In genomic region chr11:95630558-95630957, GRCm38 (mm10) we compare ENCODE assay signal across 26 mouse cellular contexts. TPM values are rescaled to one million over a fixed set of nuclear protein-coding genes. Genes with fewer than 3 reads are reported as not detected.
A peak's percentile ranks its signal among the peaks of the same experiment; 100 is the strongest.
DNase-seq lines count a peak whose midpoint lies in the region; ATAC-seq and TF ChIP-seq lines count a peak whose summit lies in the region.
"Had no signal": no experiment of that assay in that cellular context is flagged by ENCODE, and none has a peak within 500 bp of the region (broad histone marks: within the 10 kb centered on the region; RNA-seq: fewer than 3 reads in every experiment).

No protein-coding gene starts in this region.

- no peak overlapping the region for H3K4me2 ChIP-seq in kidney, embryonic 15.5 days
- no peak overlapping the region for H3K4me2 ChIP-seq in limb, embryonic 15.5 days
- H3K4me2 ChIP-seq in liver, postnatal 0 days (ENCODE audit: low read depth, low read length), result no peak overlapping the region
- H3K4me2 ChIP-seq: heart, embryonic 13.5 days; liver, embryonic 11.5 days; midbrain, embryonic 13.5 days; neural tube, embryonic 13.5 days had no signal

- H3K36me3 ChIP-seq in kidney, embryonic 15.5 days, result no peaks in the 10 kb centered on the region
- no peaks in the 10 kb centered on the region for H3K36me3 ChIP-seq in embryonic facial prominence, embryonic 10.5 days (replicated peaks)
- no peaks in the 10 kb centered on the region for H3K36me3 ChIP-seq in limb, embryonic 10.5 days
- H3K36me3 ChIP-seq in limb, embryonic 15.5 days, result no peaks in the 10 kb centered on the region
- no peaks in the 10 kb centered on the region for H3K36me3 ChIP-seq in liver, postnatal 0 days (replicated peaks; ENCODE audit: insufficient read depth, low read length)
- H3K36me3 ChIP-seq: heart, embryonic 13.5 days; hindbrain, embryonic 10.5 days; midbrain, embryonic 13.5 days; neural tube, embryonic 13.5 days had no signal

- ATAC-seq in kidney, embryonic 15.5 days (replicated peaks; ENCODE audit: low FRiP score), result no peak
- ATAC-seq in limb, embryonic 15.5 days (ENCODE audit: insufficient number of reproducible peaks, low FRiP score, low TSS enrichment, low read depth), result no peak
- ATAC-seq in liver, postnatal 0 days, result no peak
- no peak for ATAC-seq in frontal cortex, adult (ENCODE audit: low TSS enrichment)
- ATAC-seq: CD4-positive, CD25-positive, alpha-beta regulatory T cell, adult 4 months; forebrain, embryonic 14.5 days; hindbrain, embryonic 16.5 days; midbrain, embryonic 13.5 days had no signal

- no peak overlapping the region for H3K4me3 ChIP-seq in kidney, embryonic 15.5 days (replicated peaks)
- no peak overlapping the region for H3K4me3 ChIP-seq in embryonic facial prominence, embryonic 10.5 days
- no peak overlapping the region for H3K4me3 ChIP-seq in limb, embryonic 10.5 days
- no peak overlapping the region for H3K4me3 ChIP-seq in limb, embryonic 15.5 days
- no peak overlapping the region for H3K4me3 ChIP-seq in liver, postnatal 0 days (ENCODE audit: low read depth, low read length)
- H3K4me3 ChIP-seq: heart, embryonic 13.5 days; hindbrain, embryonic 10.5 days; left cerebral cortex, adult 2 months; midbrain, embryonic 13.5 days; neural tube, embryonic 13.5 days had no signal

- 67% methylated on average over 6 of the region's 6 CpGs for WGBS in kidney, embryonic 15.5 days
- 84% methylated on average over 6 of the region's 6 CpGs for WGBS in embryonic facial prominence, embryonic 10.5 days
- WGBS in limb, embryonic 10.5 days, result 85% methylated on average over 6 of the region's 6 CpGs
- 76% methylated on average over 6 of the region's 6 CpGs for WGBS in limb, embryonic 15.5 days
- 74% methylated on average over 6 of the region's 6 CpGs for WGBS in liver, postnatal 0 days (ENCODE audit: insufficient replicate concordance)

- intact Hi-C loops in gastrocnemius, postnatal 14 days (cut with DNase I; ENCODE audit: low total_unique reads), result no loop called here

- DNase-seq in kidney, postnatal 4 days, result no peak
- no peak for DNase-seq in embryonic facial prominence, embryonic 10.5 days (ENCODE audit: low spot score)
- no peak for DNase-seq in limb, embryonic 10.5 days (ENCODE audit: low spot score)
- no peak for DNase-seq in gastrocnemius, postnatal 14 days
- DNase-seq in liver, postnatal 0 days, result no peak
- DNase-seq: adrenal gland, adult 8-10 months; cerebellum, adult 8-10 months; cerebellum, postnatal 36 days; heart, postnatal 10 days; kidney, adult 9 months; kidney, postnatal 14 days; thymus, postnatal 14 days had no signal

- no peak for TF ChIP-seq CTCF in liver, postnatal 0 days (IDR thresholded peaks at IDR 0.05; ENCODE audit: low read depth)

- no peak for TF ChIP-seq EP300 in liver, postnatal 0 days (IDR thresholded peaks at IDR 0.05; ENCODE audit: low read depth)

- no peaks in the 10 kb centered on the region for H3K9me3 ChIP-seq in kidney, embryonic 15.5 days (replicated peaks)
- no peaks in the 10 kb centered on the region for H3K9me3 ChIP-seq in embryonic facial prominence, embryonic 10.5 days
- H3K9me3 ChIP-seq in limb, embryonic 10.5 days (replicated peaks), result no peaks in the 10 kb centered on the region
- no peaks in the 10 kb centered on the region for H3K9me3 ChIP-seq in limb, embryonic 15.5 days
- no peaks in the 10 kb centered on the region for H3K9me3 ChIP-seq in liver, postnatal 0 days (ENCODE audit: low read length)
- H3K9me3 ChIP-seq: heart, embryonic 13.5 days; hindbrain, embryonic 10.5 days; midbrain, embryonic 13.5 days; neural tube, embryonic 13.5 days had no signal

- no peak overlapping the region for H3K9ac ChIP-seq in kidney, embryonic 15.5 days
- H3K9ac ChIP-seq in limb, embryonic 15.5 days, result no peak overlapping the region
- H3K9ac ChIP-seq in liver, postnatal 0 days (replicated peaks), result no peak overlapping the region
- H3K9ac ChIP-seq: heart, embryonic 13.5 days; midbrain, embryonic 13.5 days; neural tube, embryonic 13.5 days had no signal

- 0 out of 2 replicates have a peak, but pooled peaks cover 3% of the 10 kb centered on the region for H3K27me3 ChIP-seq in kidney, embryonic 15.5 days
- H3K27me3 ChIP-seq in embryonic facial prominence, embryonic 10.5 days (replicated peaks; ENCODE audit: low read depth, poor library complexity, severe bottlenecking), result peaks cover 38% of the 10 kb centered on the region
- H3K27me3 ChIP-seq in limb, embryonic 10.5 days (ENCODE audit: low read depth, poor library complexity, severe bottlenecking), result peaks cover 30% of the 10 kb centered on the region
- peaks cover 15% of the 10 kb centered on the region for H3K27me3 ChIP-seq in limb, embryonic 15.5 days
- peaks cover 6% of the 10 kb centered on the region; the same call in 1 of the 2 replicates for H3K27me3 ChIP-seq in liver, postnatal 0 days (ENCODE audit: insufficient read depth, low read length)
- H3K27me3 ChIP-seq: neural tube, embryonic 13.5 days had no signal

- peak overlapping the region; percentile 45 for H3K27ac ChIP-seq in kidney, embryonic 15.5 days
- peak overlapping the region; percentile 78 for H3K27ac ChIP-seq in embryonic facial prominence, embryonic 10.5 days (replicated peaks)
- H3K27ac ChIP-seq in limb, embryonic 10.5 days, result peak overlapping the region; percentile 80
- peak overlapping the region; percentile 63; the same call in 1 of the 2 replicates for H3K27ac ChIP-seq in limb, embryonic 15.5 days
- no peak overlapping the region for H3K27ac ChIP-seq in liver, postnatal 0 days (ENCODE audit: low read depth)
- H3K27ac ChIP-seq: heart, embryonic 13.5 days; left cerebral cortex, adult 2 months; macrophage; midbrain, embryonic 13.5 days; neural tube, embryonic 13.5 days had no signal

- H3K4me1 ChIP-seq in kidney, embryonic 15.5 days, result peaks cover 48% of the 10 kb centered on the region
- H3K4me1 ChIP-seq in embryonic facial prominence, embryonic 10.5 days, result peaks cover 82% of the 10 kb centered on the region
- peaks cover 71% of the 10 kb centered on the region for H3K4me1 ChIP-seq in limb, embryonic 10.5 days
- peaks cover 41% of the 10 kb centered on the region for H3K4me1 ChIP-seq in limb, embryonic 15.5 days
- H3K4me1 ChIP-seq in liver, postnatal 0 days (ENCODE audit: insufficient read depth), result no peaks in the 10 kb centered on the region

RNA-seq across cellular contexts. Expression of gene Phb, which starts 36.2 kb away (rescaled TPM):
- 270 and 290 TPM in 2 replicates for polyA plus RNA-seq in kidney, embryonic 15.5 days (2015; fragmentation: Nextera tagmentation; extraction: Ambion mirVana)
- 309 and 312 TPM in 2 replicates for polyA plus RNA-seq in embryonic facial prominence, embryonic 10.5 days (2016; fragmentation: Nextera tagmentation; extraction: Ambion mirVana)
- 293 and 361 TPM in 2 replicates for polyA plus RNA-seq in limb, embryonic 10.5 days (2016; fragmentation: Nextera tagmentation; extraction: Ambion mirVana)
- 195 and 220 TPM in 2 replicates for polyA plus RNA-seq in limb, embryonic 15.5 days (2015; fragmentation: Nextera tagmentation; extraction: Ambion mirVana)
- 100 to 1,000 TPM; 149 to 153 TPM for total RNA-seq in gastrocnemius, postnatal 14 days (2021)
- polyA plus RNA-seq in liver, postnatal 0 days (2015; fragmentation: Nextera tagmentation; extraction: Ambion mirVana), result 236 and 246 TPM in 2 replicates

RNA-seq across cellular contexts. Expression of gene Ngfr, which starts 43.0 kb away (rescaled TPM):
- polyA plus RNA-seq in kidney, embryonic 15.5 days (2015; fragmentation: Nextera tagmentation; extraction: Ambion mirVana), result 25.8 and 28.7 TPM in 2 replicates
- polyA plus RNA-seq in embryonic facial prominence, embryonic 10.5 days (2016; fragmentation: Nextera tagmentation; extraction: Ambion mirVana), result 21.7 and 23.5 TPM in 2 replicates
- 9.7 and 16.3 TPM in 2 replicates for polyA plus RNA-seq in limb, embryonic 10.5 days (2016; fragmentation: Nextera tagmentation; extraction: Ambion mirVana)
- 34.0 and 45.2 TPM in 2 replicates for polyA plus RNA-seq in limb, embryonic 15.5 days (2015; fragmentation: Nextera tagmentation; extraction: Ambion mirVana)
- 1 to 10 TPM; 1.5 to 4.3 TPM for total RNA-seq in gastrocnemius, postnatal 14 days (2021)
- 1.3 and 1.7 TPM in 2 replicates for polyA plus RNA-seq in liver, postnatal 0 days (2015; fragmentation: Nextera tagmentation; extraction: Ambion mirVana)
- total RNA-seq: megakaryocyte-erythroid progenitor cell, adult 5-6 weeks had no signal
- polyA plus RNA-seq: CD4-positive, CD25-positive, alpha-beta regulatory T cell, adult 4 months had no signal
